Mouse (Mus musculus): ENCODE data around the gene Slamf7. TPM values are rescaled to one million over a fixed set of nuclear protein-coding genes. Genes with fewer than 3 reads are reported as not detected.

The Slamf7 gene
- total and polyA plus RNA-seq, 3 experiments = 6.8 to 15.4 (median 10.6) TPM

DNA sequence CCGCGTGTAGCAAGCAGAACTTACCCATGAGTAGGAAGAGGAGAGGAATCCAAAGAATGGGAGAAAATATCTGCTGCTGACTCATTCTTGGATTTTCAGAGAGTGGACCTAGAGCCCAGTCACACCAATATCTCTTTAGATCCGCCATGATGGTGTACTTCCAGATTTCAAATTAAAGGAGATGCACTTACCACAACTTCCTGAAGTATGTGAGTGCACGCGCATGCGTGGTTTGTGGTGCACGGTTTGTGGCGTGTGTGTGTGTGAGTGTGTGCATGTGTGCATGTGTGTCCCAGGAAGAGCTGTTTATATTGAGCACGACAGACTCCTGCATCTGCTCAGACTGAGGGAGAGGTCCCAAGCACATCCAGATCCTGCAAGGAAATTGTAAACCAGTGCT lies 45.7 kb downstream of the Slamf7 start, which contains the start of gene Ly9:
Gene Ly9, minus strand, starts transcription at position 235 of the 400 bp plus-strand sequence.
- peaks cover 14 to 30% of the 10 kb centered on the region in 2 experiments for H3K36me3 ChIP-seq (replicated peaks in 1 of 2; ENCODE audit: control insufficient read depth in 1 of 2, insufficient read depth in 1 of 2, low read length in 1 of 2)
- H3K4me3 ChIP-seq (replicated peaks in 1 of 3; ENCODE audit: low read depth in 2 of 3, low read length in 2 of 3, poor library complexity in 1 of 3) = peak within 1 kb of the TSS; percentile 60 to 86 (median 66)
- H3K27ac ChIP-seq (ENCODE audit: insufficient read depth, low read depth) = no peak within 1 kb of the TSS; the same call in 1 of the 2 replicates
- DNase-seq (ENCODE audit: extremely low read depth) = peak; percentile 87
- H3K4me2 ChIP-seq (ENCODE audit: insufficient read depth, low read depth, poor library complexity, severe bottlenecking) = peak within 1 kb of the TSS; percentile 72
- peaks cover 4 to 72% of the 10 kb centered on the region in 2 experiments; a peak in 3 of 4 replicates for H3K4me1 ChIP-seq (ENCODE audit: control insufficient read depth in 1 of 2, insufficient read depth in 2 of 2)
- H3K9me3 ChIP-seq (replicated peaks; ENCODE audit: low read length) = no peaks in the 10 kb centered on the region
- H3K27me3 ChIP-seq (replicated peaks) = no peaks in the 10 kb centered on the region
- dilution Hi-C loops (cut with MboI; ENCODE audit: extremely low pct_ligation_motif_present, extremely low pct_unique_long_range_greater_than_20kb, low sequenced_read_pairs) = no loop called here
- in situ Hi-C loops (cut with MboI; ENCODE audit: low pct_ligation_motif_present, low pct_unique_long_range_greater_than_20kb, low sequenced_read_pairs) = loop anchor here (5.0 kb wide), 1 partner anchor 50 kb away; no protein-coding TSS in a partner anchor
- peaks cover 6% of the 10 kb centered on the region; the same call in 1 of the 2 replicates for H3K79me2 ChIP-seq (replicated peaks; ENCODE audit: control insufficient read depth, extremely low read depth, insufficient read depth, poor library complexity, severe bottlenecking)
- TF ChIP-seq POLR2AphosphoS2 (IDR thresholded peaks at IDR 0.05; ENCODE audit: low read depth, low read length) = peak; percentile 62; the same call in 1 of the 2 replicates
- TF ChIP-seq NELFE (IDR thresholded peaks at IDR 0.05; ENCODE audit: low read depth, low read length) = peak; percentile 79
- TF ChIP-seq HCFC1 (IDR thresholded peaks at IDR 0.05; ENCODE audit: low read depth, low read length) = peak; percentile 54
- TF ChIP-seq MXI1 (IDR thresholded peaks at IDR 0.05; ENCODE audit: low read depth, low read length) = peak; percentile 70
- 0 out of 2 replicates have a peak, but pooled peaks have one; percentile 7 for TF ChIP-seq KAT2A (IDR thresholded peaks at IDR 0.05; ENCODE audit: insufficient replicate concordance, low read length)
- peak; percentile 96 for TF ChIP-seq BHLHE40 (IDR thresholded peaks at IDR 0.05; ENCODE audit: low read depth, low read length)
- TF ChIP-seq ELF1 (IDR thresholded peaks at IDR 0.05; ENCODE audit: low read depth, low read length) = peak; percentile 84
- TF ChIP-seq NRF1 (IDR thresholded peaks at IDR 0.05; ENCODE audit: low read depth, low read length) = peak; percentile 93
- TF ChIP-seq ZMIZ1 (IDR thresholded peaks at IDR 0.05; ENCODE audit: low read depth, low read length) = 0 out of 2 replicates have a peak, but pooled peaks have one; percentile 53
- no peak for TF ChIP-seq USF2 (conservative IDR thresholded peaks at IDR 0.05; ENCODE audit: low read depth, low read length)
- TF ChIP-seq SIN3A (IDR thresholded peaks at IDR 0.05; ENCODE audit: low read length) = peak; percentile 89
- TF ChIP-seq ZKSCAN1 (IDR thresholded peaks at IDR 0.05; ENCODE audit: borderline replicate concordance, low read depth, low read length) = no peak
- peak; percentile 75 for TF ChIP-seq TCF12 (IDR thresholded peaks at IDR 0.05; ENCODE audit: low read depth, low read length)
- TF ChIP-seq MYC (IDR thresholded peaks at IDR 0.05; ENCODE audit: low read depth, low read length) = peak; percentile 87
- TF ChIP-seq TBP (conservative IDR thresholded peaks at IDR 0.05; ENCODE audit: low read depth, low read length) = peak; percentile 87
- peak; percentile 89 for TF ChIP-seq MAX (IDR thresholded peaks at IDR 0.05; ENCODE audit: low read length)
- TF ChIP-seq POLR2A (IDR thresholded peaks at IDR 0.05; ENCODE audit: low read depth, low read length) = peak; percentile 76
- TF ChIP-seq MEF2A (IDR thresholded peaks at IDR 0.05; ENCODE audit: borderline replicate concordance, low read depth, low read length) = 0 out of 2 replicates have a peak, but pooled peaks have one; percentile 46
- no peak for TF ChIP-seq JUND (conservative IDR thresholded peaks at IDR 0.05; ENCODE audit: low read depth, low read length)
- no peak for TF ChIP-seq CHD2 (IDR thresholded peaks at IDR 0.05; ENCODE audit: low read length)
- TF ChIP-seq ZNF384 (IDR thresholded peaks at IDR 0.05; ENCODE audit: low read depth, low read length) = no peak
- TF ChIP-seq RAD21 (IDR thresholded peaks at IDR 0.05; ENCODE audit: low read depth, low read length) = no peak
- peak; percentile 31; the same call in 1 of the 2 replicates for TF ChIP-seq ETS1 (conservative IDR thresholded peaks at IDR 0.05; ENCODE audit: low read depth, low read length)
- TF ChIP-seq EP300 (IDR thresholded peaks at IDR 0.05; ENCODE audit: low read length) = peak; percentile 38; the same call in 1 of the 2 replicates
- TF ChIP-seq ZC3H11A (IDR thresholded peaks at IDR 0.05; ENCODE audit: low read depth, low read length) = no peak
- H3K9ac ChIP-seq (ENCODE audit: insufficient read depth, low read depth) = peak within 1 kb of the TSS; percentile 87
